Mouse (Mus musculus) activated CD4-positive, CD25-positive, alpha-beta regulatory T cell, adult 9 weeks (primary cell): ENCODE data around the gene Lsm2. TPM values are rescaled to one million over a fixed set of nuclear protein-coding genes. Genes with fewer than 3 reads are reported as not detected.

Experiments used
- polyA plus RNA-seq: library from polyadenylated mRNA; unstranded; fragments of 100-300 nt; shearing (Covaris generic); gene quantifications from one replicate; pipeline ENCODE4 v1.2.1, GENCODE M21; 2017

Gene Lsm2
- 55.0 TPM for polyA plus RNA-seq

DNA sequence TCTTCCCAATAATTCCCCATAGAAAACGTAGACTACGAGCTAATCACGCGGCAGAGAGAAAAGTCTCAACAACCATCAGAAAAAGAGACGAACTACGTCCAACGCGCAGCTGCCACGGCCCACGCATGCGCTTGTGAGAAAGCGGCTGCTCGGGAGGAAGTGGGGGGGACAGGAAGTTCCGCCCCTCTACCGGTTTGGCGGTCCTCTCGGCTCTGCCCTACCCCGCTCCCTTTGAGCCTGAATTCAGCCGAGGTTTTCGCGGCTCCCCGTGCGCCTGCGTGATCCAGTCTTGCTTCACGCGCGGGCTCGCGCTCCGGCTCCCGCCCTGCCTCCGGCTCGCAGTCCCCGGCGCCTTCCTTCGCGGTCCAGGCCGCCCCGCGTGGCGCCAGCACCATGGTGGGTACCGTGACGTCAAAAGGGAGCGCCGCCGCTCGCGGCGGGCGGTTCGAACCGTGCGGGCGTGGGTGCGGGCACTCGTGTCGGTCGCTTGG lies at the start of gene Lsm2:
Lsm2 (plus strand) TSS at position 173 of the 491 bp plus-strand sequence.

GRCm38 (mm10) chr17:34959130-34959778 lies 22.4 kb upstream of the Lsm2 start, which contains the start of gene Hspa1b:
Hspa1b (minus strand) TSS chr17:34959238.

DNA sequence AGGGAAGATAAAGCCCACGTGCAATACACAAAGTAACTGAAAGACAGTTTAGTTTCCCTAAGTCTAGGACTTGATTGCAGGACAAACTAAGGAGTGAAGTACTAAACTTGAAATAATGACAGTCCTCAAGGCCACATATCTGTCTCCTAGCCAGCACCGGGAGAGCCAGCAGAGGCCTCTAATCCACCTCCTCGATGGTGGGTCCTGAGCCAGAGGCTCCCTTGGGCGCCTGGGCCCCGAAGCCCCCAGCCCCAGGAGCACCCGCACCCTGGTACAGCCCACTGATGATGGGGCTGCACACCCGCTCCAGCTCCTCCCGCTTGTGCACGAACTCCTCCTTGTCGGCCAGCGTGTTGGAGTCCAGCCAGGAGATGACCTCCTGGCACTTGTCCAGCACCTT lies 11.8 kb upstream of the Lsm2 start, which contains the start of gene Gm20481:
Gm20481 (plus strand) TSS at position 91 of the 400 bp plus-strand sequence.

GRCm38 (mm10) chr17:34972069-34972749 lies 9.5 kb upstream of the Lsm2 start, which contains the start of the genes Hspa1a and Hspa1l:
Hspa1a (minus strand) TSS chr17:34972156.
Hspa1l (plus strand) TSS chr17:34972703.

DNA sequence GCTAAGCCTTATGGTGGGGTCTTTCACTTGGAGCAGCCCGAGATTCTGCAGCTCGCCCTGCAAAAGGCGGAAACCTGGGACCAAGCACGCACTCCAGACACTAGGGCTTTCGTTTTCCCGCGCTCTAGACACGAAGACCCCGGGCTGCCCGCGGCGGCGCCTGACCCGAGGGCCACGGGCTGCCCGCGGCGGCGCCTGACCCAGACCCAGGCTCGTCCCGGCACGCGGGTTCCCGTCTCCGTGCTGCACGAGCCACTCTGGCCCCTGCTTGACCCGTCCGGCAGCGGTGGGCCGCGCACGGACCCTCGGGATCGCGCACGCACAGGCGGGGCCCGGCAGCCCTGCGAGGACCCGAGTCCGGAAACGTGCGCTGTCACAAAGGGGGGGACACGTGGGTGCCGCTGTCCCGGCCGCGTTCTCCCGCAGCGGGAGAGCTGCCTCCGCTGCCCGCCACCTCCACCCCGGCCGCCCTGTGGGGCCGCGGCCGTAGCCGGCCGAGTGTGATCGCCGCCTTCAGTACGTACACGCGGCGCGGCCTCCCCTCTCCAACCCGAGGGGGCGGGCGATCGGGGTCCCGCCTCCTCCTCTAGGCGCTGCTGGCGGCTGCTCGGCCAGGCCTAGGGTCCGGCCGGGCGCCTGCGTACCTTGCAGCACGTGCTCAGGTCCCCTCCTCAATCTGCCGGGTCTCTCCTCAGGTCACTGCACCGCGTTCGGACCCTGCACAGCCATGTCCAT lies 19.2 kb downstream of the Lsm2 start, which contains the start of gene Vars:
Vars (plus strand) TSS at position 271 of the 735 bp plus-strand sequence.

DNA sequence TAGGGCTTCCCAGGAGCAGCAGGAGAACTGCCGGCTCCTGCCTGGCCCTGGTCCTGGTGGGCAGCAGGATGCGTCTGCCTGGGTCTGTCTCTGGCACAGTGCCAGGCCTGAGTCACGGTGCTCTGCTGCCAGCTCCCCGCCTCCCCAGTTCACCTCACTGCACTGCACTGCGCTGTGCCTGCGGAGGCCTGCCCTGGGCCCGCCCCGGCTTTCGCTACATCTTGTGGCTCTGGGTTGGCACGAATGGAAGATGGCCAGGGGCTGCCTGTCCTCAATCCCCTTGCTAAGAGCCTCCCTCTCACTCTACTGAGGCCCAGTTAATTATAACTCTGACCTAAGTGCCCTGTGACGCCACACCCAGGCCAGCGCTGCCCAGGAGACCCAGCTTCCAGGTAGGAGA lies 34.7 kb downstream of the Lsm2 start, which contains the start of gene Vwa7:
Vwa7 (plus strand) TSS at position 204 of the 400 bp plus-strand sequence.

DNA sequence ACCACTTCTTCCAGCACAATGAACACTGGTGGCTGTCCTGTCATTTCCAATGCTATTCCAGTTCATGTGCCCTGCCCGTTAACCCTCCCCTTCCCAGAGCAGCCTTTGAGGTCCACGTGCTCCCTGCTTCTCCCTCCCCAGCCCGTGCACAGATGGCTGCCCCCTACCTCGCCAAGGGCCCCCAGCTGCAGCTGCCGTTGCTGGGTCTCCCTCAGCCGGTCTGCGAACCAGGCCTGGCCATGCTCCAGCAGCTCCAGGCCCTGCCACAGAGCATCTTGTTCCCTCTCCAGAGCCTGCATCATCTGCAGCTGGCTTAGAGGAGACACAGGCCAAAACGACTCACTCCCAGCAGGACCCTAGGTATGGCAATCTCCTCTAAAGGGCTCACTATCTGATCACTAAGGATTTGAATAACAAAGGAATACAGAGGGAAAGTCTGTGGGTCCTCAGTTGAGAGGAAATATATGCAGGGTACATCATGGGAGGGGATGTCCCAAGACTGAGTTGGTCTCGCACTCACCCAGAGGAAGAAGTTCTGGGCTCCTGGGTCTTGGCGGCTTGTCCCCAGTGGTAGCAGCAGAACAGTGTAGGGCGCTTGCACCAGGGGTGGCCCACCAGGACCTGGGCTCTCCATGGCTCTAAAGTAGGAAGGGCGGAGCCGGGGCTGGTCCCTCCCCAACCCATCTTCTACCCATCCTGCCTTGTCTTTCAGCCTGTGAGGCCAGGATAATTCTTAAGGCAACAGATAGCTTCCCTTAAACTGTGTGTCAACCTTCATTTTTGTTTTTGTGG lies 45.8 kb downstream of the Lsm2 start, which contains the start of gene Sapcd1:
Sapcd1 (minus strand) TSS at position 740 of the 792 bp plus-strand sequence.

Other genes starting within 250 kb of the Lsm2 start
- gene C4b, start 238.0 kb upstream of the Lsm2 start, polyA plus RNA-seq = 0.12 TPM
- gene Cyp21a1, start 177.3 kb upstream of the Lsm2 start, polyA plus RNA-seq = not detected
- 38.5 TPM for gene Stk19, start 144.9 kb upstream of the Lsm2 start, polyA plus RNA-seq
- 73.8 TPM for gene Dxo, start 144.8 kb upstream of the Lsm2 start, polyA plus RNA-seq
- 150 TPM for gene Skiv2l, start 131.7 kb upstream of the Lsm2 start, polyA plus RNA-seq
- 41.3 TPM for gene Nelfe, start 131.5 kb upstream of the Lsm2 start, polyA plus RNA-seq
- gene Cfb, start 119.3 kb upstream of the Lsm2 start, polyA plus RNA-seq = 1.3 TPM
- 0.64 TPM for gene Zbtb12, start 102.4 kb upstream of the Lsm2 start, polyA plus RNA-seq
- not detected for gene Gm20547, start 99.8 kb upstream of the Lsm2 start, polyA plus RNA-seq
- gene C2, start 83.6 kb upstream of the Lsm2 start, polyA plus RNA-seq = 2.3 TPM
- 38.7 TPM for gene Ehmt2, start 83.4 kb upstream of the Lsm2 start, polyA plus RNA-seq
- gene Slc44a4, start 67.4 kb upstream of the Lsm2 start, polyA plus RNA-seq = not detected
- gene Neu1, start 50.6 kb upstream of the Lsm2 start, polyA plus RNA-seq = 85.9 TPM
- 54.2 TPM for gene Hspa1b, start 22.6 kb upstream of the Lsm2 start, polyA plus RNA-seq
- 2.7 TPM for gene Gm20481, start 11.9 kb upstream of the Lsm2 start, polyA plus RNA-seq
- gene Hspa1a, start 9.7 kb upstream of the Lsm2 start, polyA plus RNA-seq = 13.2 TPM
- gene Hspa1l, start 9.2 kb upstream of the Lsm2 start, polyA plus RNA-seq = 0.17 TPM
- gene Vars, start 19.1 kb downstream of the Lsm2 start, polyA plus RNA-seq = 187 TPM
- gene Vwa7, start 34.7 kb downstream of the Lsm2 start, polyA plus RNA-seq = 0.33 TPM
- gene Sapcd1, start 46.2 kb downstream of the Lsm2 start, polyA plus RNA-seq = 0.82 TPM
- 1.5 TPM for gene Msh5, start 64.9 kb downstream of the Lsm2 start, polyA plus RNA-seq
- 661 TPM for gene Clic1, start 68.1 kb downstream of the Lsm2 start, polyA plus RNA-seq
- 2.2 TPM for gene Ddah2, start 77.2 kb downstream of the Lsm2 start, polyA plus RNA-seq
- not detected for gene Ly6g6c, start 83.5 kb downstream of the Lsm2 start, polyA plus RNA-seq
- gene Mpig6b, start 84.3 kb downstream of the Lsm2 start, polyA plus RNA-seq = not detected
- gene Ly6g6e, start 95.0 kb downstream of the Lsm2 start, polyA plus RNA-seq = not detected
- not detected for gene Ly6g6d, start 96.2 kb downstream of the Lsm2 start, polyA plus RNA-seq
- not detected for gene Ly6g6f, start 103.7 kb downstream of the Lsm2 start, polyA plus RNA-seq
- gene Abhd16a, start 107.4 kb downstream of the Lsm2 start, polyA plus RNA-seq = 65.7 TPM
- gene Ly6g5c, start 126.4 kb downstream of the Lsm2 start, polyA plus RNA-seq = not detected
- gene Ly6g5b, start 133.6 kb downstream of the Lsm2 start, polyA plus RNA-seq = 3.8 TPM
- gene Gpank1, start 139.6 kb downstream of the Lsm2 start, polyA plus RNA-seq = 58.5 TPM
- gene Csnk2b, start 140.2 kb downstream of the Lsm2 start, polyA plus RNA-seq = 341 TPM
- 5.3 TPM for gene D17H6S53E, start 144.5 kb downstream of the Lsm2 start, polyA plus RNA-seq
- not detected for gene Apom, start 150.2 kb downstream of the Lsm2 start, polyA plus RNA-seq
- 48.8 TPM for gene Bag6, start 153.3 kb downstream of the Lsm2 start, polyA plus RNA-seq
- 28.9 TPM for gene Prrc2a, start 183.0 kb downstream of the Lsm2 start, polyA plus RNA-seq
- gene Aif1, start 194.2 kb downstream of the Lsm2 start, polyA plus RNA-seq = 4.8 TPM
- gene Lst1, start 206.6 kb downstream of the Lsm2 start, polyA plus RNA-seq = 9.6 TPM
- 1,484 TPM for gene Ltb, start 212.6 kb downstream of the Lsm2 start, polyA plus RNA-seq
- 56.7 TPM for gene Tnf, start 220.1 kb downstream of the Lsm2 start, polyA plus RNA-seq
- 152 TPM for gene Lta, start 223.5 kb downstream of the Lsm2 start, polyA plus RNA-seq
- gene Gm16181, start 239.0 kb downstream of the Lsm2 start, polyA plus RNA-seq = 1.6 TPM